Mouse (Mus musculus) forebrain, embryonic 14.5 days (tissue): ENCODE measurements around the gene Tsc22d1. TPM values are rescaled to one million over a fixed set of nuclear protein-coding genes. Genes with fewer than 3 reads are reported as not detected.

Experiments
- ATAC-seq: fragments of 200-750 bp; cut with Nextera tagmentation; 2 replicates; pipeline ENCODE4 v1.8.0; 2017; ENCODE audit warnings: mild to moderate bottlenecking, moderate library complexity
- DNase-seq: peaks from one replicate; pipeline ENCODE4 v3.0.0-alpha.2; 2015; ENCODE audit warnings: low spot score
- H3K27ac ChIP-seq: fragments of 300-500 bp; sonication (generic); 2 replicates; pipeline ENCODE4 v1.5.1; 2014; ENCODE audit warnings: low read depth, mild to moderate bottlenecking, control low read depth, low read length, moderate library complexity
- H3K27me3 ChIP-seq: fragments of 300-500 bp; sonication (generic); replicated peaks from 2 replicates; pipeline ENCODE4 v1.6.1; 2014; ENCODE audit warnings: low read length, control low read depth, mixed read lengths; ENCODE audit not compliant: control insufficient read depth, insufficient read depth
- H3K36me3 ChIP-seq: fragments of 300-500 bp; sonication (generic); 2 replicates; pipeline ENCODE4 v1.6.1; 2014; ENCODE audit warnings: low read length, control low read depth; ENCODE audit not compliant: control insufficient read depth, insufficient read depth
- H3K4me1 ChIP-seq: fragments of 300-500 bp; sonication (generic); 2 replicates; pipeline ENCODE4 v1.6.1; 2014; ENCODE audit warnings: antibody characterized with exemption, low read length, control low read depth; ENCODE audit not compliant: control insufficient read depth, insufficient read depth
- H3K4me2 ChIP-seq: fragments of 300-500 bp; sonication (generic); 2 replicates; pipeline ENCODE4 v1.6.1; 2014; ENCODE audit warnings: mild to moderate bottlenecking, control low read depth, low read length
- H3K4me3 ChIP-seq: fragments of 300-500 bp; sonication (generic); 2 replicates; pipeline ENCODE4 v1.5.1; 2014; ENCODE audit warnings: low read depth, low read length, control low read depth
- H3K9ac ChIP-seq: fragments of 300-500 bp; sonication (generic); 2 replicates; pipeline ENCODE4 v1.6.1; 2014; ENCODE audit warnings: mild to moderate bottlenecking, low read length, control low read depth, moderate library complexity
- H3K9me3 ChIP-seq: fragments of 300-500 bp; sonication (generic); replicated peaks from 2 replicates; pipeline ENCODE4 v1.6.1; 2016; ENCODE audit warnings: low read length, control low read depth, mixed read lengths; ENCODE audit not compliant: control insufficient read depth
- WGBS: fragments of 180-500 bp; shearing (Covaris S2); extraction: QIAGEN DNeasy Blood & Tissue Kit; methylation state at CpG from one replicate; pipeline ENCODE4 v1.1.7; 2014; 5-methylcytosine and 5-hydroxymethylcytosine counted together
- polyA plus RNA-seq: library from polyadenylated mRNA; unstranded; fragments of >200 nt; fragmentation: Nextera tagmentation; extraction: Ambion mirVana; gene quantifications from 2 replicates; pipeline ENCODE4 v1.2.1, GENCODE M21; 2014

Gene Tsc22d1
- polyA plus RNA-seq, 1 experiment from 2014 or later: 854 TPM

DNA sequence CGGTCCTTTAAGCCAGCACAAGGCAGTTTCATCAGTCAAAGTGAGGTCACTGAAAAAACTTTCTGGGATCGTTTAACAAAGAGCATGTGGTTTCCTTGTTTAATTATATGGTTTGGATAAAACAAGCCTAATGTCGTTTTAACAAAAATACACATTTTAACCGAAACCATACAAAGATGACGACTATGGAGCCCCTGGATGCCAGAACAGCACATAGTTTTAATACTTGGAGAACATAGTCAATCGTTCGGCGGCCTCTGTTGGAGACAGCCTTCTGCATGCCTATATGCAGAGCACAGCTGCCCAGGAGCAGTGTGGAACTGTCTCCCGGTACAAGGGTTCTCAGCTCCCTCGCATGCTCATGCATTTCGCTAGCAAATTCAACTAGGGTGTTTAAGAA lies 53.2 kb downstream of the Tsc22d1 start:
- 88% methylated on average over 11 of the region's 11 CpGs for whole genome bisulfite sequencing
- ATAC-seq (no peak), DNase-seq (no peak)
- H3K27ac ChIP-seq: no peak overlapping the region
- no peaks in the 10 kb centered on the region for H3K36me3 ChIP-seq
- H3K4me1 ChIP-seq: peaks cover 10% of the 10 kb centered on the region
- no peak overlapping the region for H3K4me2 ChIP-seq
- H3K9ac ChIP-seq: no peak overlapping the region
- H3K4me3 ChIP-seq: no peak overlapping the region
- H3K9me3 ChIP-seq: no peaks in the 10 kb centered on the region
- no peaks in the 10 kb centered on the region for H3K27me3 ChIP-seq

DNA sequence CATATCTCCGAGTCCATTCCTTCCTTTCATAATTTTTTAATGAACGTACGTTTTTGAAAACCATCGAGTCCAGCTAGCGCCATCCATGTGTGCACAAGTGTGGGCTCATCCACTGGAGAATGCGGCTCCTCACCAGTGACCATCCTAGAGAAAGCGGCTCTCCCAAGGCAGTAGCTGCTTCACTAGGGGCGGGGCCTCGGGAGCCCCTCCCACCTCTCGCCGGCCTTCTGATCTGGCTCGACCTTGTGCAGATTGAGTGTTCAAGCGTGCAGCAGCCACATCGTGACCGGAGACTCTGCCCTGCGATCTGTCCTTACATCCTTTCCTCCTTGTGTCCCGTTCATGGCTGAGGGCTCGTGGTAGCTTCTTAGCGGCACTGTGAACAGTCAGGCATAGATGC lies 56.5 kb downstream of the Tsc22d1 start:
- WGBS: 77% methylated on average over 19 of the region's 19 CpGs
- DNase-seq: no peak
- H3K4me3 ChIP-seq: no peak overlapping the region
- no peak overlapping the region for H3K9ac ChIP-seq
- H3K27me3 ChIP-seq: no peaks in the 10 kb centered on the region
- H3K36me3 ChIP-seq: no peaks in the 10 kb centered on the region
- ATAC-seq: no peak
- peaks cover 2% of the 10 kb centered on the region; the same call in 1 of the 2 replicates for H3K4me1 ChIP-seq
- no peaks in the 10 kb centered on the region for H3K9me3 ChIP-seq
- H3K4me2 ChIP-seq: no peak overlapping the region
- no peak overlapping the region for H3K27ac ChIP-seq

DNA sequence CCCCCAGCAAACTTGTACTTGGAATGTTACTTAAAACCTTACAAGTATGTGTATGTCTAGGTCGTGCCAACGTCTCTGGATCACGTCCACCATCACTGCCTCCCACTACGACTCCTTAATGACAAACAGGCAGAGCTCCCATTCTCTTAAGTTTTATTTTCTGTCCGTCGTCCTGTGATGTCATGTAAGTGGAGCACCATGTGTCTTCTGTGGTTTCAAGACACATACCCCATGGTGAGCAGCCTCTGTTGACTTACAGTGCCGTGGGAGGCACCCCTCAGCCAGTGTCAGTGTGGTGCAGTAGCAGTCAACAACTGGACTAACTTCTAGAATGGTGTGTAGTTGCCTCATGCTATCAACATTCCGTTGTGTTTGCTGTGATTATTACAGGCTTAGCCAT lies 57.7 kb downstream of the Tsc22d1 start:
- H3K4me1 ChIP-seq: no peaks in the 10 kb centered on the region
- DNase-seq: no peak
- no peaks in the 10 kb centered on the region for H3K9me3 ChIP-seq
- H3K9ac ChIP-seq: no peak overlapping the region
- H3K36me3 ChIP-seq: no peaks in the 10 kb centered on the region
- H3K4me2 ChIP-seq: no peak overlapping the region
- WGBS: 84% methylated on average over 8 of the region's 8 CpGs
- no peak overlapping the region for H3K27ac ChIP-seq
- no peaks in the 10 kb centered on the region for H3K27me3 ChIP-seq
- no peak overlapping the region for H3K4me3 ChIP-seq
- no peak for ATAC-seq

DNA sequence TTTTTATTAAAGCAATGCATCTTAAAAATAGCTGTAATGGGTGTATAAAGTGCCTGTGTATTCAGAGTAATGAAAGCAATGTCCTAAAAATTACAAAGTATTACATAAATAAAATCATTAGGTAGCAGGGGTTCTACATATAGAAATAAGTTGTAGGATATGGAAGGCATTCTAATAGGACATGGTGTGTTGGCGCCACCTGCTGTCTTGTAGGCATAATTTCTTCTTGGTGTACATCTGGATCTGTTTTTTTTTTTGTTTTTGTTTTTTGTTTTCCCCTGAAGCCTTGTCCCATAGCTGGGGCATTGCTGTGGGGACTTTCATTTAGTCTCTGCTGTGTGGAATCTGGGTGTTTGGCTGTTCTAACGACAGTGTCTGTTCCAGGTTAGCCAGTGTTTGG lies 58.6 kb downstream of the Tsc22d1 start:
- 5% methylated on average over 2 of the region's 2 CpGs for WGBS

DNA sequence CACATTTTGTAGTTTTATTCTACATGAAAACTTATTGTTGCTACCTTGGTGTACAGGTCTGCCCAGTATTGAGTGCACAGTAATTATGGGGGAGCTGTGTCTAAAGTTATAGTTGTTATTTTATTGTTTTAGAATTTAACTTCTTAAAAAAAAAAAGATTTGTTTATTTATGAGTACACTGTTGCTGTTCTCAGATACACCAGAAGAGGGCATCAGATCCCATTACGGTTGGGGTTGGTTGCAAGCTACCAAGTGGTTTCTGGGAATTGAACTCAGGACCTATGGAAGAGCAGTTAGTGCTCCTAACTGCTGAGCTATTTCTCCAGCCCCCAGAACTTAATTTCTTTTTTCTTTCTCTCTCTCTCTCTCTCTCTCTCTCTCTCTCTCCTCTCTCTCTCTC lies 59.4 kb downstream of the Tsc22d1 start:
- no peaks in the 10 kb centered on the region for H3K9me3 ChIP-seq
- H3K4me2 ChIP-seq: no peak overlapping the region
- no peaks in the 10 kb centered on the region for H3K36me3 ChIP-seq
- H3K27me3 ChIP-seq: no peaks in the 10 kb centered on the region
- no peak overlapping the region for H3K9ac ChIP-seq
- DNase-seq (no peak), ATAC-seq (no peak)
- 62% methylated on average over 1 of the region's 1 CpGs for WGBS
- H3K4me1 ChIP-seq: no peaks in the 10 kb centered on the region
- H3K27ac ChIP-seq: no peak overlapping the region
- H3K4me3 ChIP-seq: no peak overlapping the region

More for the DNA sequence above, 58.6 kb downstream of the Tsc22d1 start:
- DNase-seq (peak; percentile 79), ATAC-seq (no peak)
- Histone ChIP-seq H3K4me2 (no peak overlapping the region), H3K9me3 (no peaks in the 10 kb centered on the region), H3K27ac (no peak overlapping the region), H3K27me3 (no peaks in the 10 kb centered on the region), H3K4me1 (no peaks in the 10 kb centered on the region), H3K36me3 (no peaks in the 10 kb centered on the region), H3K4me3 (no peak overlapping the region), H3K9ac (no peak overlapping the region)

DNA sequence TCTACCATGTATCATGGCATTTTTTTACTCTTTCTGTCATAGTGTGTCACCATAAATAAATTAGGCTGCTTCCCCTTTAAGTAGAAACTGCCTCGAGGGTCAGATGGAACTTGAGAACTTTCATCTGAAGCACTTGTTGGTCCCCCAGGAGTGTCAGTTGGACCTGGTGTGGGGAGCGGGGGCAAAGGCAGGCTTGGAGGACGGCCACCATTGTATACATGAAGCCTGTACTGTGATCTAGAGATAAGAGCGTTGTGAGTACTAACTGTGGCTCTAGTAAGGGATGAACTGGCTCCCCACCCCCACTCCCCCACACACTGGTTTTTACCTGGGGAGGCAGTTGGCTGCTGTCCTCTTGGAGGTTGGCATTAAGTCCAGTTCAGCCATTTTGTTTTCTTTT lies 62.0 kb downstream of the Tsc22d1 start:
- H3K4me3 ChIP-seq: no peak overlapping the region
- DNase-seq: no peak
- H3K4me1 ChIP-seq: no peaks in the 10 kb centered on the region
- no peak overlapping the region for H3K4me2 ChIP-seq
- WGBS: 85% methylated on average over 4 of the region's 4 CpGs
- no peak overlapping the region for H3K9ac ChIP-seq
- H3K27me3 ChIP-seq: no peaks in the 10 kb centered on the region
- no peaks in the 10 kb centered on the region for H3K36me3 ChIP-seq
- no peak for ATAC-seq
- H3K27ac ChIP-seq: no peak overlapping the region
- no peaks in the 10 kb centered on the region for H3K9me3 ChIP-seq

DNA sequence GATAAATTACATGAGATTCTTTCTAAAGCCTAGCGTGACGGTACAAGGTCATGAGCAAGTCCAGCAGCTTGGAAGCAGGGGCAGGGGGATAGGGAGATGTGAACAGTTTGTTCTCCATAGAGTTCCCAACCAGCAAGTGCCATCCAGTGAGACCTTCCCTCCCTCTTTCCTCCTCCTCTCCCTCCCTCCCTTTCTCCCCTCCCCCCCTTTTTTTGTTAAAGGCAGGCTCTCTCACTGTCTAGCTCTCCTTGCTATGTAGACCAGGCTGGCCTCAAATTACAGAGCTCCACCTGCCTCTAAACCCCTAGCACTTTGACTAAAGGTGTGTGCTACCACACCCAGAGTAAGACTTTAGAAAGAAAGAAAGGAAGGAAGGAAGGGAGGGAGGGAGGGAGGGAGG lies 63.3 kb downstream of the Tsc22d1 start:
- Histone ChIP-seq H3K36me3 (no peaks in the 10 kb centered on the region), H3K27me3 (no peaks in the 10 kb centered on the region), H3K4me3 (no peak overlapping the region), H3K4me1 (no peaks in the 10 kb centered on the region), H3K9me3 (no peaks in the 10 kb centered on the region), H3K4me2 (no peak overlapping the region), H3K9ac (no peak overlapping the region), H3K27ac (no peak overlapping the region)
- 86% methylated on average over 2 of the region's 2 CpGs for WGBS
- ATAC-seq (no peak), DNase-seq (no peak)

DNA sequence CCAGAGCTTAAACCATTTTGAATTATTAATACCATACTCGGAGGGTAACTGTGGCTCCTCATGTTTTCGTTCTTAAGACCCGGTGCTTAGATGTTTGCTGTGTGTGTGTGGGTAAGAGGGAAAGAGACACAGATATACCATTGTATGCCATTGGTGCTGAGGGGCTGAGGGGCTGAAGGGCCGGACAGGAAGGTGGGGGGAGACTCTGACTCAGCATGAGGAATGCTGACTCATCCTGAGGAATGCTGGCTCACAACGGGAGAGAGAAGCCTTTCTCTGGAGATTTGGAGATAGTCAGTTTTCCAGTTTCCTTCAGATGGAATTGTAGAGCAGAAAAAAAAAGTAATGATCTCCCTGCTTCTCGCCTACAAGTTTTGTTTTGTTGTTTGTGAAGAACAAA lies 63.9 kb downstream of the Tsc22d1 start:
- DNase-seq (no peak), ATAC-seq (no peak)
- no peak overlapping the region for H3K27ac ChIP-seq
- 59% methylated on average over 6 of the region's 6 CpGs for WGBS
- no peaks in the 10 kb centered on the region for H3K27me3 ChIP-seq
- H3K9me3 ChIP-seq: no peaks in the 10 kb centered on the region
- H3K36me3 ChIP-seq: no peaks in the 10 kb centered on the region
- no peak overlapping the region for H3K4me2 ChIP-seq
- H3K9ac ChIP-seq: no peak overlapping the region
- no peaks in the 10 kb centered on the region for H3K4me1 ChIP-seq
- H3K4me3 ChIP-seq: no peak overlapping the region

DNA sequence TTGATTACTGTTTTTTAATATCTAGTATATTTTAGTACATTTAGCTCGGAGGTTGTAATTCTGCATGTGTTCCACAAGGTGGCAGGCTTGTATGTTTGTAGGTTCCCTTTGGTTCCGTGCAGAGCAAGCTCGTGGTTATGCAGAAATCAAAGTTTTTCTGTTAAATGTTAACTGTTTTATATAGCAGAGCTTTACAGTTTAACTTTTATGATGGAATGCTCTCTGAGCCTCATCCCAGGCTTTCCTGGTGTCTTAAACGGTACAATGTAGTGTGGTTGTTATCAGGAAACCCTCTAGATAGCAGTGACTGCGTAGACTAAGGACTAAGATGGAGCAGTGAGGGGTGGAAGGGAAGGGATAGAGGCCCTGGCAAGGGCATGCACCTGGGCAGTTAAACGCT lies 65.1 kb downstream of the Tsc22d1 start:
- no peak overlapping the region for H3K9ac ChIP-seq
- peak; percentile 46 for ATAC-seq
- 38% methylated on average over 6 of the region's 6 CpGs for WGBS
- no peak overlapping the region for H3K4me2 ChIP-seq
- H3K4me1 ChIP-seq: no peaks in the 10 kb centered on the region
- no peaks in the 10 kb centered on the region for H3K36me3 ChIP-seq
- no peak overlapping the region for H3K4me3 ChIP-seq
- no peak overlapping the region for H3K27ac ChIP-seq
- H3K9me3 ChIP-seq: no peaks in the 10 kb centered on the region
- H3K27me3 ChIP-seq: no peaks in the 10 kb centered on the region
- peak; percentile 85 for DNase-seq
